Mouse (Mus musculus): ENCODE data around the gene Rbm39.
"Not testable (repeated sequence)": the region's sequence is repeated elsewhere in the genome, so short reads cannot be mapped to it uniquely, and the experiment has no call there.

Rbm39 gene

DNA sequence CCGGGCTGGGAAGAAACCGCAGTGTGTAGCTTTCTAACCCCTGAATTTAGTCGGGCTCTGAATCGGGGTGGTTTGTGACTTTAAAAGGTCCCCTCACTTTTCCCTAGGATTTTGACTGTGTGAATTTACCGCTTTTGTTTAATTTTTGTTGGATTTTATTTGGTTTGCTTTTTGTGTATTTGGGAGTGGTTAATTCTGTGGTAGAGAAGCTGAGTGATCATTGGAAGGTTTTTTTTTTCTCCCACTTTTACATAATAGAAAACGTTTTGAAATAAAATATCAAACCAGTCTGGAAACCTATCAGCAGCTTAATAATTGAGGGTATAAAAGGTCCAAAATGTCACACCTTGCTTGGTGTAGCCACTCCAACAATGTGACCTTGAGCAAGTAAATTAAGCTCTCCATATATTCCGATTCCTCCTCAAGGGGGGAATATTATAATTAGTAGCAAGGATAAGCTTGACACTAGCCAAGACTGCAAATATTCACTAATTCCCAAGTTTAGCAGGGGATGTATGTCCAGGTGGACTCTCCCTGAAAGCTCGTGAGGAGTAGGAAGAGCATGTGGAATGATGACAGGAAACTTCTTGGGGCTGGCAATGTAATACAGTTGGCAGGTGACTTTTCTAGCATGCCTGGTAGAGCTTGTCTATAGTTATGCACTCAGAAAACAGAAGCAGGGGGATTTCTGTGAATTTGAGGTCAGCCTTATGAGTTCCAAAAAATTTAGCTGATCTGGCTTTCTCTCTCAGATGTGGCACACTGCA is 969 bp upstream of the Rbm39 start:
- ATAC-seq (ENCODE audit: insufficient number of reproducible peaks, low FRiP score, low TSS enrichment): no peak

DNA sequence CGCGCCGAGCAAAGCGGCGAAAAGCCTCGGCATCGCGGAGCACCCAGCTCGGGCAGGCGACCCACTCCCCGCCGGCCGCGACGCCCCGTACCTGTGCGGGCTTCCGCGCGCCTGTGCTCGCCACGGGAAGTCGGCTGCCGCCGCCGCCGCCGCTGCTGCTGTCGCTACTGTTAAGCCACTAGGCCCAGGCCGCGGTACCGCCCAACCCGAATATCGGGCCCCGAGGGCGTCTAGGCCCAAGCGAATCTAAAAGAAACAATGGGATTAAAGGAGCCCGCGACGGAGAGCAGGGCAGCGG is 293 bp downstream of the Rbm39 start:
- no peak; the same call in 1 of the 2 replicates for ATAC-seq (ENCODE audit: insufficient number of reproducible peaks, low FRiP score, low TSS enrichment)

DNA sequence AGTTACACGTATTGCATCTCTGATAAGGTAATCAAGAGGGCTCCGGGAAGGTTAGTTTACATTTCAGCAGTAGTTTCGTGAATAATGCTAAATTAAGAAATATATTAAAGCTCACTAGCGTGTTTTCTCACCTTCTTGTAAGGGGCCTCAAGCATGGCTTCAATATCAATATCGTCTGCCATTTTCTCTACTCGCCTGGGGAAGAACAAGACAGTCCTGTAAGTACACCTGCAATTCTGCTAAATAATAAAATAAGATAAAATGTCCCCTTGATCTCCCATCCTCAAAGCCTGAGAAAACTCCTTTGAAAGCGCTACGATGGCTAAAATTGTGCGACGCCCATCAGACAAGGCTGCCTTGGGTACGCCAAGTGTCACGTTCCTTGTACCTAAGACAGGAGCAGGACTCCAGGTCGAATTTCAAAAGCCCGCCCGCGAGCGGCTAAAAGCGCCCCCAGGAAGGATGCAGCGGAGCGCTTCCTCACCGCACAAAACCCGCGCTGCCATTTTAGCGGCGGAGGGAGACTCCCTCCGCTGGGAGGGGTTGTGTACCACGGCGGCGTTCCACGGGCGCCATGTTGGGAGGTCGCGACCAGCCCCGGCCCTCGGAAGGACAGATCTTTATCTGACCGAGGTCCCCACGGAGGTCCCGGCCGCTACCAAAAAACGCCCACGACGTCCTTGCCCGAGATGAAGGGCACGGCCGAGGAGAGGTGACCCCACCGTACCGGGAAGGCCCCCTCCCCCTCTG is 817 bp downstream of the Rbm39 start:
- peak; percentile 43; the same call in 1 of the 2 replicates for ATAC-seq (ENCODE audit: insufficient number of reproducible peaks, low FRiP score, low TSS enrichment)

DNA sequence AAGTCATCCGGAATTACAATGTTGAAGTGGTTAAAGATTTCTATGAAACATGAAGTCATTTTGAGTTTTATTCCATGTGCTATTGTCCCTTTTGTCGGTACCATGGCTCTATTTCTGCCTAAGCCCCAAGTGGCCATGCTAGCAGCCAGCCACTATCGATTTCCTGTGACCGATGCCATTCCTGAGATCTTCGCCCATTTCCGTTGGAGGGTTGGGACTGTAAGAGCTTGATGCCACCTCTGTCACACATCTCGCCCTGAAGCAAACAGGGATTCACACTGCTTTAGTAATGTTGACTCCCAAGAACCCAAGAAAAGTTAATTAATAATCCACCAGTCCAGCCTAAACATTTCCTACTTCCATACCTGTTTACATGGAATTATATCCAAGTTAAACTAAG is 2.4 kb downstream of the Rbm39 start:
- no peak for ATAC-seq (ENCODE audit: insufficient number of reproducible peaks, low FRiP score, low TSS enrichment)

DNA sequence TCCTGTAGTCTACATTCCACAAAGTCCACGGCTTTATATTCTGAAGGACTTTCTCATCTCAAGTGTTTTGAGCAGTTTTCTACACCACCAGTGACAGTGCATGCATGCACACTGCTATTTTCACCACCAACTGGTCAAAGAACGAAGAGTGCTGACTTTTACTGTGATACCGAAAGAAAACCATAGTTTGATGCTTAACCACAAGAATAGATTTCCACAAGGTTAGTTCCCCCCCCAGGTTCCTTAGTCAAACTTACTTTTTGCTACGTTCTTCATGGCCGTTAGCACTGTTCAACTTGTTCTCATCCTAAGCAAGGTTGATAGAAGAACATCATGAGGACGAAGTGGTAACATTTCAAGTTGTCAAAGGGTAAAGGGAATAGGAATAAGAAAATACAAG is 3.0 kb downstream of the Rbm39 start:
- ATAC-seq (ENCODE audit: insufficient number of reproducible peaks, low FRiP score, low TSS enrichment): no peak

DNA sequence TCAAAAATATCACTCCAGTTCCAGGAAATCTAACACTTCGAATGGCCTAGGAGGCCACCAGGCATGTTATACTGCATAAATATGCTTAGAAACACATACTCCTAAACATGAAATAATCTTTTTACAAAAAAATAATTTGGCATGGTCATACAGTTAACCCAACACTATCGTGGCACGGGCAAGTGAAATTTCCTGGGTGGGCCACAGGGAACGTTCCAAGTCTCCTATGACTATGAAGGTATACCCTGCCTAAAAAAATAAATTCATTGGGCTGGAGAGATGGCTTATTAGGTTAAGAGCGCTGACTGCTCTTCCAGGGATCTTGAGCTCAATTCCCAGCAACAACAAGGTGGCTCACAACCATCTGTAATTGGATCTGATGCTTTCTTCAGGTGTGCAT is 13.5 kb downstream of the Rbm39 start:
- ATAC-seq (ENCODE audit: insufficient number of reproducible peaks, low FRiP score, low TSS enrichment): no peak

DNA sequence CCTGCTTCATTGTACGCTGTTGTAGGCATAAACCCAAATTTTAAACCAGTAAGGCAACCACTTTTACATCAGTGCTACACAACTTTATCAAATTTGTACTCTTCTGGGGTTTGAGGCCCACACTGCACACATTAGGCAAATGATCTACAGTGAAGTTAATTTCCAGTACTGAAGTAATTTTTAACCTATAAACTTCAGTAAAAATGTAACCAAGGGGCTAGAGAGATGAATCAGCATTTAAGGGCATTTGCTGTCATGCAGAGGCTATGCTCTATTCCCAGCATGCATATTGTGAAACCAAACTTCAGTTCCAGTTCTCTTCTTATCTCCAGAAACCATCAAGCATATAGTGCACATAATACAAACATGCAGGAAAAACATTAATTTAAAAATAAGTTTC is 14.6 kb downstream of the Rbm39 start:
- ATAC-seq (ENCODE audit: insufficient number of reproducible peaks, low FRiP score, low TSS enrichment): no peak

DNA sequence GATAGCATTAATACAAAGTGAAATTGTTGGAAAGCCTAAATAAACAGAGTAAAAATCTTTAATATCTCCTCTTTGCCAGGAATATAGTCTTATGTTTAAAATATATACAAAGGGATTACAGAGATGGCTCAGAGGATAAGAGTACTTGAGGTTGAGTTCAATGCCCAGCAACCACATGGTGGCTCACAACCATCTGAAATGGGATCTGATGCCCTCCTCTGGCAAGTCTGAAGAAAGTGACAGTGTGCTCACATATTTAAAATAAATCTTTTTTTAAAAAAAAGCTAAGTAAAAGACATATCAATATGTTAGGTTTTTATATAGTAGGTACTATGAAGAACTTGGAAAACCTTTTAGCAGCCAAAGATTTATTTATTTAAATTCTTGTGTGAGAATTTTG is 28.5 kb downstream of the Rbm39 start:
- no peak for ATAC-seq (ENCODE audit: insufficient number of reproducible peaks, low FRiP score, low TSS enrichment)

DNA sequence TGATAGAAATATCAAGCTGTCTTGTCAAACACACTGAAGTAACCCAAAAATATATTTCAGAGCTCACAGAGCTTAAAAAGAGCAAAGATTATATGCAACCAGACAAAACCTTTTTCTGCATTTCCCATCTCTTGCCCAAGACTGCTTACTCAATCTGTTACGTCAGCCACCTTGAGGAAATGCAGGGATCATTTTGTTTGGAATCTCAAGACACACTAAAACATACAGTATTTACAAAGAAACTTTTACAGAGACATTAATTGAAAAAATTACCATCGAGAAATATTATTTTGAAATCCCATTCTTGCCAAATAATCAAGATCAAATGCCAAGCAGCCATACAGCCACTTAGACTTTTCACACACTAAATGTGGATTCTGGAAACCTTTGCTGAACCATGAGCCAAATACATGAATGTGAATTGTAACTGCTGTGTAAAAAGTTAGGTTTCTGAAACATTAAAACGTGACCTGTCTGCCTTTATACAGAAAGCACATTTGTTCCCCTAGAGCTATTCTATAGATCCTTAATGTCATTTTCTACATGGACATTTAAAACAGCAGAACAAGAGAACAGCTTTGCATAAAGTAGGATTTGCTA is 32.6 kb downstream of the Rbm39 start:
- no peak for ATAC-seq (ENCODE audit: insufficient number of reproducible peaks, low FRiP score, low TSS enrichment)

DNA sequence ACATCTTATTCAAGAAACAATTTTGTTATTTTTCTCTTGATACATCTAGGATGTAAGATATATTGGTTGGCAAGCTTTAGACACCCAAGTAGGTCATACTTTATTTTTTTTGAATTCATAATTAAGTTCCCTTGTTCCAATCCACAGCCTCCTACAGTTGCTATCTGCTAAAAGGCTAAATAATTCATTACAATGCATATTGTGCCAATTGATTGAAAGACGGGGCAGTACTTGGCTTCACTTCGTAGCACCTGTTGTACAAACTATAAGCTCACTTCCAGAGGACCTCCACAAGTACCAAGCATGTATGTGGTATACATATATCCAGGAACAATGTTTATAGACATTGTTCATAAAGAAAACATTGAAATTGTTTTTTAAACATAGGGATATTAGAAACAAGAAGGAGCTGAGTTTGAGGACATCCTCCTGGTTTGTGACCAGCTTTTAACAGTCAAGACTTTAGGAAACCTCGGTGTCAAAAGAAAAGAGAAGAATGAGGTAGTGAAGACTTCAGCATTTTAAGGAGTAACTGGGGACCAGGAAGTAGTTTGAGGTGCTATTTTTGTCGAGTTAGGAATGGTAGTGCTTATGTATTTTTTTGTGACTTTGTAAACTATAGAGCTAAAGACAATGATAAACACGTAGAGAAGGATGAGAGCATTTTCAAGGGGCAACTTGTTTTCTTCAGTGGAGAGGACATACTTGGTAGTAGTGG is 33.6 kb downstream of the Rbm39 start:
- ATAC-seq (ENCODE audit: insufficient number of reproducible peaks, low FRiP score, low TSS enrichment): no peak

DNA sequence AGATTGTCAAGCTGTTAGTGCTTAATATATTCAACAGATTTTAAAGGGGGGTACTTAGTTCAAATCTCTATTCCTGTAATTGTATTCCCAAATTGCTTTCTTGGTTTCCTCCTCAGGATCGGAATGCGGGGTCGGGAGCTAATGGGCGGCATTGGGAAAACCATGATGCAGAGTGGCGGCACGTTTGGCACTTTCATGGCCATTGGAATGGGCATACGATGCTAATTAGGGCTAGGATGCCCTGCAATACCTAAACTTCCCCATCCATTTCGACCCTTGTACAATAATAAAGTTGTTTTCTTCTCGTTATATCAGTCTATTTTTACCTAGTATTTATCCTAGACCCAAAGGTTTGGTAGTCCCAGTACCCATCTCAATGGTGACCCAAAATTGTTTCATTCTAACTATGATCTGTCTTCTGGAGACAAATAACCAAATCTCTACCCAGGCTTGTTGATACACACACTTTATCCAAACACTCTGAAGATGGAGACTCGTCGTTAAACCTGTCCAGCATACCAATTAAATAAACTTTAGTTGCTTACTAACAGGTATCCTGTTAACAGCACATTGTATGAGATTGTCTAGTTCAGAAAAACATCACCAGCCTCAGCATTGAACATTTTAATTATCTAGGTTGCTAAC is 34.4 kb downstream of the Rbm39 start:
- ATAC-seq (ENCODE audit: insufficient number of reproducible peaks, low FRiP score, low TSS enrichment): no peak

DNA sequence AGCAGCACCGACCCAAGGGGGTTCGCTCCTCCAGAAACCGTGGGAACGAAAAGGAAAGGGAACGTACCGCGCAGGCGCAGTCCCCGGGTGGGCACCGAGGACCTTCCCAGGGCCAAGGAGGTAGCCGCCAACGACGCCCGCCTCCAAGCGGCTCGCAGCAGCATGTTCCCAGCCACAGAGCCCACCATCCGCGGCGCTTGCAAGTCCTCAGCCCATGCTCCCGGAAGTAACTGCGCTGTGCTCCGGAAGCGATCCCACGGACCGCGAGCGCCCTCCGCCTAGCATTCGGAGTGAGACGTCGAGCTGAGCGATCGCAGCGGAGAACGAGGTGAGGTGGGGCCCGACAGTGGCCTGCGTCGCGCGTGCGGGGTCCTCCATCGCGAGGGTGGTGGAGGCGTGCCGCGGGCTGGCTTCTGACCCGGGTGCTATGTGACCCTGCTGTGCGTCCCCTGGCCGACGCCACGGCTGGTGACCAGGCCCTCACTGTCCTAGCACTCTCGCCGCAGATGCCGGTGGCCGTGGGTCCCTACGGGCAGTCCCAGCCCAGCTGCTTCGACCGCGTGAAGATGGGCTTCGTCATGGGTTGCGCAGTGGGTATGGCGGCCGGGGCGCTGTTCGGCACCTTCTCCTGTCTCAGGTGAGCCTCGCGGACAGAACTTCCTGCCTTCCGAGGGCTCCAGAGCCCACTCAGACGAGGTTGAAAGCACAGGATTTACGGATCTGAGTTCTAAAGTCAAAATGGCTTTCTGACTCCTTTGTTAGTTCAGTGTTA is 35.9 kb downstream of the Rbm39 start, which contains the start of the genes Romo1 and Nfs1:
TSS of gene Romo1 (plus strand) at position 87 of the 772 bp plus-strand sequence.
TSS of gene Nfs1 (minus strand) at position 234 of the 772 bp plus-strand sequence.
- ATAC-seq (ENCODE audit: insufficient number of reproducible peaks, low FRiP score, low TSS enrichment): peak; percentile 91

DNA sequence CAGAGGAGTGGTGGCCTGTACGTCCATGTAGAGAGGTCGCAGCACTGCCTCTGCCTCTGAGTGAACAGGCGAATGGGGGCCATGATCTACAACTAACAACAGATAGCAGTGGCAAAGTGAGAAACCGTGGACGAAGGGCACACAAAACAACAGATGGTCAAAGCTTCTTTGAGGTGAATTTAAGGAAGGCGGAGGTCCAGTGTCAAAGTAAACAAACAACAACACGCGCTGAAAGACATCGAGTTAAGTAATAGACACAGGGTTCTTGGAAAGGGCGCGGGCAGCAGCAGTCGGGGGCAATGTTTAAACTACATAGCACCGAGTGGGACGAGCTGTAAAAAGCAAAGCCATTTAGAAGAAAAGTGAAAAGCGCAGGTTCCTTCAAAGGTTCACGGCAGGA is 36.7 kb downstream of the Rbm39 start:
- no peak for ATAC-seq (ENCODE audit: insufficient number of reproducible peaks, low FRiP score, low TSS enrichment)

DNA sequence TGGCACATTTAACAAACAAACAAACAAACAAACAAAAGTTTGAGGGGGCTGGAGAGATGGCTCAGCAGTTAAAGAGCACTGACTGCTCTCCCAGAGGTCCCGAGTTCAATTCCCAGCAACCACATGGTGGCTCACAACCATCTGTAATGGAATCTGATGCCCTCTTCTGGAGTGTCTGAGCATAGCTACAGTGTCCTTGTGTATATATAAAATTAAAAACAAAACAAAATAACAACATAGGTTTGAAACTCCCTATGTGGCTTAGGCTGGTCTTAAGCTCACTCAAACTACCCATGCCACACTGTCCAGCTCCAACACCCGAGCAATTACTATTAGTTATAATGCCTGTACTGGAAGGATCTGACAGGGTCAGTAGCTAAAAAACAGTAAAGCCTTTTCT is 37.2 kb downstream of the Rbm39 start:
- ATAC-seq (ENCODE audit: insufficient number of reproducible peaks, low FRiP score, low TSS enrichment): no peak

DNA sequence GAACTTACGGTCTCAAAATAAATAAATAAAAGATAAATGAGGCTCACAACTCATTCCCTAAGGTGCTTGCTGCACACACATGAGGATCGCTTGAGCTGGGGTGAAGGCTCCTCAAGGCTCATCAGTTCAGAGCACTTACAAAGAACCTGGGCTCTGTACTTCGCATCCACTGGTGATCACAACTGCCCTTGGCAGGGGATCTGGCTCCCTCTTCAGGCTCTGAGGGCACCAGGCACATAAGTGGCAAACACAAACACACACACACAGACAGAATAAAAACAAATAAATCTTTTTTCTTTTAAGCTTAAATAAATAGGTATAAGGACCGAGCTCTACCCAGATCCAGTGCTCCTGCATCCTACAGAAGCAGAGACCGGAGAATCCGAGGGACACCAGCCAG is 44.3 kb downstream of the Rbm39 start:
- no peak for ATAC-seq (ENCODE audit: insufficient number of reproducible peaks, low FRiP score, low TSS enrichment)

DNA sequence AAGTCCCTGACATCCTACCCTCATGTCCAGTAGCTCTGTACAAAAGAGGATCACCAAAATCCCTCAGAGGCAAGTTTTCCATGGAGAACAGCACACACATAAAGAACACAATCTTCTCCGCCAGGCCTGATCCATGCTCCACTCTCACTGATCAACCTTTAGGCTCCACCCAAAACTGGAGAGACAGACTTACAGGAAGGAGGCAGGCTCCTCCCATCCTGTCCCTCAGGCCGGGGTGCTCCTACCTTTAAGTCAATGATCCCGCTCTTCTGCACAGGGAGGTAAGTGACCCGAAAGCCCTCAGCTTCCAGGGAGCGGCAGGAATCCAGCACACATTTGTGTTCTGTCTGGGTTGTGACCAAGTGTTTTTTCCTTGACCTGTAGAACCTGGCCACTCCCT is 45.9 kb downstream of the Rbm39 start:
- no peak for ATAC-seq (ENCODE audit: insufficient number of reproducible peaks, low FRiP score, low TSS enrichment)

DNA sequence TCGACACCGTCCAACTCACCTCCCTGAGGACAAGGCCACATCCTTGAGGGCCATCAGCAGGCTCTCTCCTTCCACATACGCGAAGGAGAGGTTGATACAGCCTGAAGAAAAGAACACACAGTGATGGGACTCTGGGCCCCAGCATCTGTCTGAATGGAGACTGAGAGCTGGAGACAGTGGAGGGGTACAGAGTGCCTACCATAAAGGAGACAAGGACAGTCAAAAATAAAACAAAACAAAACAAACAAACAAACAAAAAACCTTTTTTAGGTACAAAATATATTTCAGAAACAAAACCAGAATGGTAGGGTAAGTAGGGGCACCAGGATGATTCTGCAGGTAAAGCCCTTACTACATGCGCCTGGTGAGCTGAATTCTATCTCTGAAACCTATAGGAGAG is 53.0 kb downstream of the Rbm39 start, which contains the start of gene Gm28036:
TSS of gene Gm28036 (minus strand) at position 101 of the 400 bp plus-strand sequence.
- no peak for ATAC-seq (ENCODE audit: insufficient number of reproducible peaks, low FRiP score, low TSS enrichment)

DNA sequence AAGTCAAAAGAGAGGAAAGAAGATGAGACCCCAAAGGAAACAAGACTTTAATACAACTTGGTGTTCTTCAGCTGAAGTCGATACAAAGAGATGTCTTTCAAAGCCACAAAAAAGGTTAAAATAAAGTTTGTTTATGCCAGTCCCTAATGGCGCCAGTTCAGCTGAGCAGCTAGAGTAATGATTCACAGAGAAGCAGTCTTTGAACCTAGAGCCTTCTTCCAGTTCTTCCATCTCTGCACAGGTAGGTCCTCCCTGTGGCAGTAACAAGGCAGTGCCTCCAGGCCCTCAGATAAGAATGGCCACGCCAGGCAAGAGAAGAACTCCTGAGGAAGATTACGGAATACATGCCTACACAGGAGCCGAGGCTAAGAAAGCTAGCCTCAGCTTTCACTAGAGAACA is 56.3 kb downstream of the Rbm39 start:
- ATAC-seq (ENCODE audit: insufficient number of reproducible peaks, low FRiP score, low TSS enrichment): no peak

DNA sequence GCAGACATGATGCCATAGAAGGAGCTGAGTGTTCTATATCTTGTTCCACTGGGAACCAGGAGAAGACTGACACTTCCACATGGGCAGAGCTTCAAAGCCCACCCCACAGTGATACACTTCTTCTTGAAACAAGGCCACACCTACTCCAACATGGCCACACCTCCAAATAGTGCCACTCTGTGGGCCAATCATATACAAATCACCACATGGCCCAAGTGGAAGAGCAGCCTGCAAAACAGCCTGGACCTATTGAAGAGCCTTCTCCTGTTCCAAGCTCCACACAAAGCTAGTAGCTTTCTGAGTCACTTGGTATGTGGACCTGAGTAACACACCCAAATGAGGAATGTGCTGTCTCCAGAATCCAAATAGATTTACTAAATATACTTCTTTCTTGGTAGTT is 60.5 kb downstream of the Rbm39 start:
- ATAC-seq (ENCODE audit: insufficient number of reproducible peaks, low FRiP score, low TSS enrichment): no peak

DNA sequence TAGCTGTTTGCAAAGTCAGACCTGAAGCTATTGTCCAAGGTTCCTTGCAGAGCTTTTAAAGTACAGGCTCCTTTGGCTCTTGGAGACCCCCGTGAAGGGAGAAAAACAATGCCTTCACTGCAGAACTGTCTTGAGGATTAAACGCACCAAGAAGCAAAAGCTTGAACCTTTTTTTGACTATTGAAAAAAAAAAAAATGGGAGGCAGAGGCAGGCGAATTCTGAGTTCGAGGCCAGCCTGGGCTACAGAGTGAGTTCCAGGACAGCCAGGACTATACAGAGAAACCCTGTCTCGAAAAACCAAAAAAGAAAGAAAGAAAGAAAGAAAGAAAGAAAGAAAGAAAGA is 68.0 kb downstream of the Rbm39 start:
- ATAC-seq (ENCODE audit: insufficient number of reproducible peaks, low FRiP score, low TSS enrichment): not testable (repeated sequence)
